Mouse (Mus musculus) stomach, embryonic 14.5 days (tissue): ENCODE data around the gene Tchp. TPM values are rescaled to one million over a fixed set of nuclear protein-coding genes. Genes with fewer than 3 reads are reported as not detected.

ENCODE experiments used
- ATAC-seq: fragments of 200-750 bp; cut with Nextera tagmentation; 2 replicates; pipeline ENCODE4 v1.8.0; 2017; ENCODE audit warnings: low read depth, moderate TSS enrichment; ENCODE audit not compliant: insufficient number of reproducible peaks, insufficient read depth, low FRiP score
- H3K27ac ChIP-seq: fragments of 300-500 bp; sonication (generic); 2 replicates; pipeline ENCODE4 v1.5.1; 2014; ENCODE audit warnings: mild to moderate bottlenecking, low read length, moderate library complexity, mixed read lengths
- H3K27me3 ChIP-seq: fragments of 300-500 bp; sonication (generic); 2 replicates; pipeline ENCODE4 v1.6.1; 2014; ENCODE audit warnings: low read length, control low read depth, mixed read lengths; ENCODE audit not compliant: control insufficient read depth, insufficient read depth
- H3K36me3 ChIP-seq: fragments of 300-500 bp; sonication (generic); 2 replicates; pipeline ENCODE4 v1.6.1; 2014; ENCODE audit warnings: mild to moderate bottlenecking, control low read depth, low read length, moderate library complexity, mixed read lengths; ENCODE audit not compliant: control insufficient read depth, insufficient read depth
- H3K4me1 ChIP-seq: fragments of 300-500 bp; sonication (generic); 2 replicates; pipeline ENCODE4 v1.6.1; 2014; ENCODE audit warnings: low read length, control low read depth, mixed read lengths; ENCODE audit not compliant: control insufficient read depth, insufficient read depth
- H3K4me2 ChIP-seq: fragments of 300-500 bp; sonication (generic); replicated peaks from 2 replicates; pipeline ENCODE4 v1.6.1; 2014; ENCODE audit warnings: low read depth, low read length, control low read depth
- H3K4me3 ChIP-seq: fragments of 300-500 bp; sonication (generic); 2 replicates; pipeline ENCODE4 v1.5.1; 2014; ENCODE audit warnings: low read depth, low read length, control low read depth
- H3K9ac ChIP-seq: fragments of 300-500 bp; sonication (generic); replicated peaks from 2 replicates; pipeline ENCODE4 v1.6.1; 2014; ENCODE audit warnings: low read depth, mild to moderate bottlenecking, control low read depth, low read length, moderate library complexity, mixed read lengths
- H3K9me3 ChIP-seq: fragments of 300-500 bp; sonication (generic); 2 replicates; pipeline ENCODE4 v1.6.1; 2016; ENCODE audit warnings: low read depth, low read length, control low read depth; ENCODE audit not compliant: control insufficient read depth
- WGBS: fragments of 180-500 bp; shearing (Covaris S2); extraction: QIAGEN DNeasy Blood & Tissue Kit; methylation state at CpG from one replicate; pipeline ENCODE4 v1.1.7; 2014; 5-methylcytosine and 5-hydroxymethylcytosine counted together
- polyA plus RNA-seq: library from polyadenylated mRNA; unstranded; fragments of >200 nt; fragmentation: Nextera tagmentation; extraction: Ambion mirVana; gene quantifications from 2 replicates; pipeline ENCODE4 v1.2.1, GENCODE M21; 2014

Gene Tchp
- polyA plus RNA-seq, 1 experiment from 2014 or later: 14.1 TPM

DNA sequence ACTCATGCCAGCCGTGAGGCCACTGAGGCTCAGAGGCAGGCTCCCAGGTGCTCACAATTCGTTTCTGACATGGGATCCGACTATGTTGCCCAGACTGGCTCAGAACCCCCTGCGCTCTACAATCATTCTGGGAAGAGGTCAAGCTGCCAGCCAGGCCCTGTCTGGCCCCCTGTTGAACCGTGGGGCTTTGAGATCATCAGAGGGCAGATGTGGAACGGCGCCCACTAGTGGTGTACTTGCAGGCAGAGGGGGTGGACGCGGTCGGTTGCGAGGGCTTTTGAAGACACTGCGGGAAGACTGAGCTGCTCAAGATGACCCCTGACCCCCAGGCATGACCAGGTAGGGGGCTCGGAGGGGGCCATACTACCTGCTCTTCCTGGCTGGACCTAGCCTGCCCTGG, 34.4 kb upstream of the Tchp start:
- Histone ChIP-seq H3K4me3 (no peak overlapping the region), H3K9ac (no peak overlapping the region), H3K9me3 (no peaks in the 10 kb centered on the region), H3K27ac (no peak overlapping the region), H3K4me2 (no peak overlapping the region), H3K4me1 (no peaks in the 10 kb centered on the region), H3K27me3 (no peaks in the 10 kb centered on the region), H3K36me3 (peaks cover 3% of the 10 kb centered on the region; the same call in 1 of the 2 replicates)
- WGBS: 85% methylated on average over 13 of the region's 13 CpGs
- ATAC-seq: no peak

DNA sequence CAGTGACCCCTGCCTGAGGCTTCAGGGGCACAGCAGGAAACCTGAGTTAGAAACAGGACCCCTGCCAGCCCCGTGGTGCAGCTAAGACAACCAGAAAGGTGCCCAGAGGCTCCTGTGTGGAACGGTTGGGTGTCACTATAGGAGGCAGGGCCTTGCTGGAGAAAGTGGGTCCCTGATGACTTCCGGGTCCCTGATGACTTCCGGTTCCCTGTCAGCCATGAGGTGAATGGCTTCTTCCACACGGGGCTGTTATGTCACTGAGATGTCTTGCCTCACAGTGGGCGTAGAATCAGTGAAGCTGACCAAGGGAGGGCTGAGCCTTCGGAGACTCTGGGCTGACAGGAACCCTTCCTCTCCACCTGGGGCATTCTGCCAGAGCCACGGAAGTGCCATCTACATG, 33.0 kb upstream of the Tchp start:
- H3K9ac ChIP-seq: no peak overlapping the region
- H3K9me3 ChIP-seq: no peaks in the 10 kb centered on the region
- H3K4me2 ChIP-seq: no peak overlapping the region
- WGBS: 80% methylated on average over 8 of the region's 8 CpGs
- peaks cover 3% of the 10 kb centered on the region; the same call in 1 of the 2 replicates for H3K36me3 ChIP-seq
- no peak for ATAC-seq
- no peaks in the 10 kb centered on the region for H3K27me3 ChIP-seq
- H3K4me1 ChIP-seq: no peaks in the 10 kb centered on the region
- no peak overlapping the region for H3K4me3 ChIP-seq
- H3K27ac ChIP-seq: no peak overlapping the region

DNA sequence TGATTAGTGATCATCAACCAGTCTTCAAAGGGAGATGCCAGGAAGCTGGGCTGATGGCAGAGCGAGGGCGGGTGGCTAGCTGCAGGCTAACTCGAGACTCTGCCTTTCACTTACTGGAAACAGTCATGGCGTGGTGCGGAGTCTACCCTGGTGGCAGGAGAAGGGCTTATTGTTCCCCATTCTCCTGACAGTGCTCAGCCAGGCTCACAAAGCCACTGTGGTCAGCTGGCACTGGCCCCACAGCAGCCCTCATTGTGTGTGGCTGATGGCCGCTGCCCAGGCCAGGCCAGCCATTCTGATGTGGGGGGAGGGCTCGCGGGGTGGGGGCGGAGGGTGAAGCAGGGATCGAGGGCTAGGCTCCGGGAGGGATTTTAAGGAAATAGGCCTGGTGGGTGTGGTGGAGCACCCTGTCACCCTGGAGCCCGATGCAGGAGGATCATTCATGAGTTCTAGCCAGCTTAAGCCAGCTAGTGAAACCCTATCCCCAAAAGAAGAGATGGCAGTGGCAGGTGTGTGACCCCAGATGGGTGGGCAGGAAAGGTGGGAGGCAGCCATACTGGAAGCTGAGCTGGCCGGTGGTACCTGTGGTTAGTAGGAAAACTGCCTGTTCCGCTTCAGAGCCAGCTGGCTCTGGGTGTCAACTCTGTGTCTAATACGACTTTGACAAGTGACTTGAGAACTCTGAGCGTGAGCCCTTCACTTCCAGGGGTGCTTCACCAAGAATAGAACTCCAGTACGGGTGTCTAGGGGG, 27.5 kb upstream of the Tchp start:
- Histone ChIP-seq H3K9ac (no peak overlapping the region), H3K9me3 (no peaks in the 10 kb centered on the region), H3K4me3 (no peak overlapping the region), H3K4me2 (no peak overlapping the region), H3K4me1 (peaks cover 21% of the 10 kb centered on the region; the same call in 1 of the 2 replicates), H3K27ac (peak overlapping the region; percentile 72; the same call in 1 of the 2 replicates), H3K27me3 (no peaks in the 10 kb centered on the region), H3K36me3 (peaks cover 3% of the 10 kb centered on the region; the same call in 1 of the 2 replicates)
- no peak for ATAC-seq
- 79% methylated on average over 17 of the region's 17 CpGs for WGBS

DNA sequence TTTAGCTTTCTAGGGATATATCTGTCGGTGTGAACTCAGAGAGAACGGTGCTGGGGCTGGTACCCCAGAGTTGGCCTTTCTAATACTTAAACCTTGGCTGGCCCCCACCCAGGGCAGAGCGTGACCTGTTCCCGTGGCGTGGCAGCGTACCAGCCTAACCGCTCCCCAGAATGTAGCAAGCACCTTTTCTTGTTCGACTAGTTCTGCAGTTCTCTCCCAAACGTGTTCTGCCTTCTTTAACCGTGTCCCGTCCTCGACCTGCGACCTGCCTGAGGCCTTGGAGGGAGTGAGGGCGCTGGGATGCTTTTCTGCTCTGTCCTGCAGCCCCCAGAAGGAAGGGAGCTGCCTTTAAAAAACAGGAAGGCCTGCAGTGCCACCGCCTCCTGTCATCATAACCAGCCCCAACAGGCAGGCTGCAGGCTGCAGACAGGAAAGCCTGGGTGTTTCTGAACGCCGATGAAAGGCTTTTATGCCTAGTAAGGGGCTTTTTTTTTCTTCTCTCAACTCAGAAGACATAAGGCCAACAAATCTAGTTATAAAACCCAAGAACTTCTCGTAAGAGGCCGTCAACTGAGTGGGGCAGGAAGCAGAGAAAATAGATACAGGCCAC, 26.8 kb upstream of the Tchp start:
- ATAC-seq: no peak
- H3K4me3 ChIP-seq: no peak overlapping the region
- no peak overlapping the region for H3K4me2 ChIP-seq
- H3K9me3 ChIP-seq: no peaks in the 10 kb centered on the region
- WGBS: 54% methylated on average over 19 of the region's 19 CpGs
- peak overlapping the region; percentile 72 for H3K27ac ChIP-seq
- peaks cover 3% of the 10 kb centered on the region; the same call in 1 of the 2 replicates for H3K36me3 ChIP-seq
- H3K9ac ChIP-seq: no peak overlapping the region
- no peaks in the 10 kb centered on the region for H3K27me3 ChIP-seq
- H3K4me1 ChIP-seq: peaks cover 21% of the 10 kb centered on the region; the same call in 1 of the 2 replicates

DNA sequence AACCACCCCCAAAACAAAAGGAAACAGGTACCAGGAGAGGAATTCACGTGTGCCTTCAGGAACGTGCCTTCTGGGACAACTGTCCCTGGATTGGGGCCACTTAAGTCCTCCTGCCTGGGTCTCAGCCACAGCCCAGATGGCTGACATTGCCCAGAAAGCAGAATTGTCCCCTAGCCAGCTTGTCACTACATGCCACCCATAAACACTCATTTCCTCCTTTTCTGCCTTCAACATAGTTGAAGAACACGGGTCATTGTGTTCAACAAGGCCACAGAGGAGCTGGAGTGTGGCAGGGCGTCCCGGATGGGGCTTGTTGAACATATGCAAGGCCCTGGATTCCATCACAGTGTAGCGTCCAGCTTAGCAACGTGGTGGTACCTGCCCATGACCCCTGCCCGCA, 25.8 kb upstream of the Tchp start:
- no peak for ATAC-seq
- peaks cover 21% of the 10 kb centered on the region; the same call in 1 of the 2 replicates for H3K4me1 ChIP-seq
- H3K4me3 ChIP-seq: no peak overlapping the region
- no peak overlapping the region for H3K9ac ChIP-seq
- H3K27me3 ChIP-seq: no peaks in the 10 kb centered on the region
- H3K36me3 ChIP-seq: peaks cover 3% of the 10 kb centered on the region; the same call in 1 of the 2 replicates
- 62% methylated on average over 8 of the region's 8 CpGs for WGBS
- H3K9me3 ChIP-seq: no peaks in the 10 kb centered on the region
- no peak overlapping the region for H3K4me2 ChIP-seq
- H3K27ac ChIP-seq: peak overlapping the region; percentile 72

DNA sequence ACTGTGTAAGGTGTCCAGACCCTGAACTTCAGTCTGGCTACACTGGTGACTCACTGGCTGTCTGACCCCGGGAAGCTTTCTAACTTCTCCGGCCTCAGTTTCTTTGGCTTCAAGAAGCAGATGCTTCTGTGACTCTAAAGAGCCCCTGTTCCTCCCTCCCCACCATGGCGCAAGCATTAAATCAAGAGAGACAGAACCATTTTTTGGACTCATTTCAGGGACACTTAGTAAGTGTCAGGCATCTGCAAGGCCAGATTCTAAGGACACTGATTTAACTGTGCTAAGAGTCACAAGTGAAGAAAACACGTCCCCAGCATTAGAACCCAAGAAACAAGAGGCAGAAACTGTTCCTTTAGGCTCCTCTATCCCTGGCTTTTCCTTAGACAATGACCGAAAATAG, 21.6 kb upstream of the Tchp start:
- H3K4me2 ChIP-seq: no peak overlapping the region
- peaks cover 25% of the 10 kb centered on the region; the same call in 1 of the 2 replicates for H3K4me1 ChIP-seq
- no peaks in the 10 kb centered on the region for H3K36me3 ChIP-seq
- ATAC-seq: no peak
- 89% methylated on average over 5 of the region's 5 CpGs for WGBS
- no peak overlapping the region for H3K9ac ChIP-seq
- H3K27me3 ChIP-seq: no peaks in the 10 kb centered on the region
- H3K27ac ChIP-seq: no peak overlapping the region
- H3K4me3 ChIP-seq: no peak overlapping the region
- H3K9me3 ChIP-seq: no peaks in the 10 kb centered on the region

DNA sequence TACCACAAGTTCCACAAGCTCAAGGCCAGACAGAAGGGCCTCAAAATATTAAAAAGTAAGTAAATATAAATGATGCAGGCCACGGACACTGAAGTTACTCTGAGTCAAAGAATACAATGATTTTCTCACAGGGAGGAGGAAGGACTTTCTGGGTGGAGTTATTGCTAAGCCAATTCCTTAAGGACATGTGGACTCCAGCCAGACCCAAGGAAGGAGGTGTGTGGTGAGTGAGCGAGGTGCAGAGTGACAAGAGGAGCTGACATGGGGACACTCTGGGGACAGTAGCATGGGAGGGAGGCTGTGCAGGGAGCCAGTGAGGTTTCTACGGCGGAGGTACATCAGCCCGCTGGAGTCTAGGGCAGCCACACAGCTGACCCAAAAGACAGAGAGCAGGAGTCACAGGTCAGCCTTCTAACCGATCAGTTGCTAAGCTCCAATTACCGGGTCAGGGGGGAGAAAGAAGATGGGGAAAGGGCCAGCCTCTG, 20.8 kb upstream of the Tchp start:
- no peaks in the 10 kb centered on the region for H3K36me3 ChIP-seq
- no peak overlapping the region for H3K4me3 ChIP-seq
- no peak overlapping the region for H3K4me2 ChIP-seq
- H3K9me3 ChIP-seq: no peaks in the 10 kb centered on the region
- H3K9ac ChIP-seq: no peak overlapping the region
- ATAC-seq: no peak
- H3K4me1 ChIP-seq: peaks cover 20% of the 10 kb centered on the region; the same call in 1 of the 2 replicates
- WGBS: 63% methylated on average over 7 of the region's 7 CpGs
- no peak overlapping the region for H3K27ac ChIP-seq
- H3K27me3 ChIP-seq: no peaks in the 10 kb centered on the region

DNA sequence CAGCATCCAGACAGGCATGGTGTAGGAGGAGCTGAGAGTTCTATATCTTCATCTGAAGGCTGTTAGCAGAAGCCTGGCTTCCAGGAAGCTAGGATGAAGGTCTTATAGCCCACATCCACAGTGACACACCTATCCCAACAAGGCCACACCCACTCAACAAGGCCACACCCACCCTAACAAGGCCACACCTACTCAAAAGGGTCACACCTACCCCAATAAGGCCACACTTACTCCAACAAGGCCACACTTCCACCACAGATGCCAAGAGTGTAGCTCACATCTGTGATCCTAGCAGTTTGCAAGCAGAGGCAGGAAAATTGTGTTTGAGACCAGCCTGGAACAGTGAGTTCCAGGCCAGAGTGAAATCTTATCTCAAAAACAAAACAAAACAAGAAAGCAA, 19.7 kb upstream of the Tchp start:
- no peak for ATAC-seq
- H3K4me3 ChIP-seq: no peak overlapping the region
- no peaks in the 10 kb centered on the region for H3K9me3 ChIP-seq
- H3K27me3 ChIP-seq: no peaks in the 10 kb centered on the region
- no peak overlapping the region for H3K9ac ChIP-seq
- no peak overlapping the region for H3K4me2 ChIP-seq
- no peak overlapping the region for H3K27ac ChIP-seq
- peaks cover 17% of the 10 kb centered on the region; the same call in 1 of the 2 replicates for H3K4me1 ChIP-seq
- H3K36me3 ChIP-seq: no peaks in the 10 kb centered on the region
